Mouse (Mus musculus): ENCODE results near the gene C130073F10Rik. TPM values are rescaled to one million over a fixed set of nuclear protein-coding genes. Genes with fewer than 3 reads are reported as not detected.

C130073F10Rik gene
- not detected for total RNA-seq (2023)

GRCm38 (mm10) chr4:101893656-101894420 lies at the start of gene C130073F10Rik:
Gene C130073F10Rik, minus strand, starts transcription at chr4:101893789.

GRCm38 (mm10) chr4:101940107-101940506 lies 46.5 kb upstream of the C130073F10Rik start, which contains the start of gene Gm12794:
Gene Gm12794, plus strand, starts transcription at chr4:101940407.

GRCm38 (mm10) chr4:101908821-101909220 lies 15.2 kb upstream of the C130073F10Rik start, which contains the start of gene Gm12800:
Gene Gm12800, plus strand, starts transcription at chr4:101909121.

GRCm38 (mm10) chr4:101843923-101844322 lies 49.7 kb downstream of the C130073F10Rik start, which contains the start of gene B020004J07Rik:
Gene B020004J07Rik, minus strand, starts transcription at chr4:101844023.

Other genes starting within 250 kb of the C130073F10Rik start
- 10 to 100 TPM; 27.3 to 27.9 TPM for gene Leprot, start 246.1 kb downstream of the C130073F10Rik start, total RNA-seq (2023)
- not detected for gene Lepr, start 176.4 kb downstream of the C130073F10Rik start, total RNA-seq (2023)
- not detected for gene B020004J07Rik, start 49.8 kb downstream of the C130073F10Rik start, total RNA-seq (2023)
- gene Gm12800, start 15.3 kb upstream of the C130073F10Rik start, total RNA-seq (2023) = not detected
- not detected for gene Gm12794, start 46.6 kb upstream of the C130073F10Rik start, total RNA-seq (2023)
- not detected for gene Gm12790, start 87.3 kb upstream of the C130073F10Rik start, total RNA-seq (2023)
- not detected for gene Gm12789, start 92.8 kb upstream of the C130073F10Rik start, total RNA-seq (2023)
- 100 to 1,000 TPM; 152 to 160 TPM for gene Pde4b, start 193.8 kb upstream of the C130073F10Rik start, total RNA-seq (2023)

All from B cell, adult 67 days (primary cell).